Mouse (Mus musculus) liver, postnatal 0 days (tissue): ENCODE measurements around the gene Steap3. TPM values are rescaled to one million over a fixed set of nuclear protein-coding genes. Genes with fewer than 3 reads are reported as not detected.

Experiments
- ATAC-seq: fragments of 200-750 bp; cut with Nextera tagmentation; 2 replicates; pipeline ENCODE4 v1.8.0; 2017; ENCODE audit warnings: mild to moderate bottlenecking, moderate library complexity
- DNase-seq: peaks from one replicate; pipeline ENCODE4 v3.0.0-alpha.2; 2016
- H3K27ac ChIP-seq: fragments of 300-500 bp; sonication (generic); 2 replicates; pipeline ENCODE4 v1.5.1; 2014; ENCODE audit warnings: antibody characterized with exemption, moderate library complexity, mild to moderate bottlenecking, low read depth
- H3K27me3 ChIP-seq: fragments of 300-500 bp; sonication (generic); 2 replicates; pipeline ENCODE4 v1.6.1; 2014; ENCODE audit warnings: low read length, control low read depth, mixed read lengths; ENCODE audit not compliant: insufficient read depth
- H3K36me3 ChIP-seq: fragments of 300-500 bp; sonication (generic); replicated peaks from 2 replicates; pipeline ENCODE4 v1.6.1; 2014; ENCODE audit warnings: mild to moderate bottlenecking, control low read depth, low read length, moderate library complexity, mixed read lengths; ENCODE audit not compliant: insufficient read depth
- H3K4me1 ChIP-seq: fragments of 300-500 bp; sonication (generic); 2 replicates; pipeline ENCODE4 v1.6.1; 2014; ENCODE audit warnings: antibody characterized with exemption, mild to moderate bottlenecking, control low read depth; ENCODE audit not compliant: insufficient read depth
- H3K4me2 ChIP-seq: fragments of 300-500 bp; sonication (generic); 2 replicates; pipeline ENCODE4 v1.6.1; 2014; ENCODE audit warnings: low read depth, mild to moderate bottlenecking, low read length, moderate library complexity, mixed read lengths
- H3K4me3 ChIP-seq: fragments of 300-500 bp; sonication (generic); 2 replicates; pipeline ENCODE4 v1.5.1; 2014; ENCODE audit warnings: low read depth, low read length
- H3K9ac ChIP-seq: fragments of 300-500 bp; sonication (generic); replicated peaks from 2 replicates; pipeline ENCODE4 v1.6.1; 2014; ENCODE audit warnings: mild to moderate bottlenecking, moderate library complexity
- H3K9me3 ChIP-seq: fragments of 300-500 bp; sonication (generic); 2 replicates; pipeline ENCODE4 v1.6.1; 2016; ENCODE audit warnings: mild to moderate bottlenecking, control low read depth, low read length, mixed read lengths
- CTCF ChIP-seq: sonication (generic); IDR thresholded peaks from 2 replicates; pipeline ENCODE4 v1.5.1; 2016; ENCODE audit warnings: antibody characterized with exemption, low read depth
- EP300 ChIP-seq: IDR thresholded peaks from 2 replicates; pipeline ENCODE4 v1.6.1; 2016; ENCODE audit warnings: antibody characterized with exemption, low read depth, mild to moderate bottlenecking
- WGBS: fragments of 180-500 bp; shearing (Covaris S2); extraction: QIAGEN DNeasy Blood & Tissue Kit; methylation state at CpG from one replicate; pipeline ENCODE4 v1.1.7; 2014; ENCODE audit not compliant: insufficient replicate concordance; 5-methylcytosine and 5-hydroxymethylcytosine counted together
- polyA plus RNA-seq: library from polyadenylated mRNA; unstranded; fragments of >200 nt; fragmentation: Nextera tagmentation; extraction: Ambion mirVana; gene quantifications from 2 replicates; pipeline ENCODE4 v1.2.1, GENCODE M21; 2015

Steap3 gene
- polyA plus RNA-seq, 1 experiment from 2014 or later: 27.2 TPM

GRCm38 (mm10) chr1:120266460-120266859 is 6.0 kb downstream of the Steap3 start:
- TF ChIP-seq CTCF (no peak), EP300 (no peak)
- ATAC-seq: no peak
- H3K9me3 ChIP-seq: no peaks in the 10 kb centered on the region
- H3K4me3 ChIP-seq: no peak overlapping the region; the same call in 1 of the 2 replicates
- no peaks in the 10 kb centered on the region for H3K27me3 ChIP-seq
- no peak for DNase-seq
- WGBS: 62% methylated on average over 4 of the region's 4 CpGs
- peak overlapping the region; percentile 97 for H3K4me2 ChIP-seq
- peak overlapping the region; percentile 79; the same call in 1 of the 2 replicates for H3K9ac ChIP-seq
- peak overlapping the region; percentile 95 for H3K27ac ChIP-seq
- H3K4me1 ChIP-seq: peaks cover 91% of the 10 kb centered on the region
- peaks cover 3% of the 10 kb centered on the region; the same call in 1 of the 2 replicates for H3K36me3 ChIP-seq

GRCm38 (mm10) chr1:120264861-120265686 is 7.4 kb downstream of the Steap3 start:
- peak; percentile 51; the same call in 1 of the 2 replicates for TF ChIP-seq EP300
- peak; percentile 35 for TF ChIP-seq CTCF
- H3K4me2 ChIP-seq: peak overlapping the region; percentile 97
- H3K4me3 ChIP-seq: peak overlapping the region; percentile 65
- under 1% methylated on average over 40 of the region's 40 CpGs for WGBS
- H3K36me3 ChIP-seq: peaks cover 3% of the 10 kb centered on the region; the same call in 1 of the 2 replicates
- peaks cover 90% of the 10 kb centered on the region for H3K4me1 ChIP-seq
- DNase-seq: peak; percentile 94
- H3K27ac ChIP-seq: peak overlapping the region; percentile 95
- no peaks in the 10 kb centered on the region for H3K27me3 ChIP-seq
- peak; percentile 93 for ATAC-seq
- H3K9me3 ChIP-seq: no peaks in the 10 kb centered on the region
- H3K9ac ChIP-seq: peak overlapping the region; percentile 79

GRCm38 (mm10) chr1:120263226-120263625 is 9.3 kb downstream of the Steap3 start:
- peaks cover 94% of the 10 kb centered on the region for H3K4me1 ChIP-seq

GRCm38 (mm10) chr1:120261166-120261565 is 11.3 kb downstream of the Steap3 start:
- H3K9ac ChIP-seq: no peak overlapping the region
- no peak overlapping the region for H3K4me2 ChIP-seq
- H3K9me3 ChIP-seq: no peaks in the 10 kb centered on the region
- no peaks in the 10 kb centered on the region for H3K27me3 ChIP-seq
- peaks cover 81% of the 10 kb centered on the region for H3K4me1 ChIP-seq
- WGBS: 91% methylated on average over 5 of the region's 5 CpGs
- ATAC-seq (no peak), DNase-seq (no peak)
- H3K36me3 ChIP-seq: peaks cover 11% of the 10 kb centered on the region; the same call in 1 of the 2 replicates
- TF ChIP-seq EP300: no peak
- TF ChIP-seq CTCF: no peak
- no peak overlapping the region for H3K27ac ChIP-seq
- no peak overlapping the region for H3K4me3 ChIP-seq

More at GRCm38 (mm10) chr1:120263226-120263625, 9.3 kb downstream of the Steap3 start:
- DNase-seq (no peak), ATAC-seq (no peak)
- no peaks in the 10 kb centered on the region for H3K9me3 ChIP-seq
- H3K36me3 ChIP-seq: peaks cover 3% of the 10 kb centered on the region; the same call in 1 of the 2 replicates
- WGBS: 80% methylated on average over 4 of the region's 4 CpGs
- no peaks in the 10 kb centered on the region for H3K27me3 ChIP-seq
- peak overlapping the region; percentile 97 for H3K4me2 ChIP-seq
- peak overlapping the region; percentile 65 for H3K4me3 ChIP-seq
- TF ChIP-seq EP300 (no peak), CTCF (no peak)
- peak overlapping the region; percentile 79; the same call in 1 of the 2 replicates for H3K9ac ChIP-seq
- no peak overlapping the region for H3K27ac ChIP-seq

- Histone ChIP-seq H3K4me1 (peaks cover 66% of the 10 kb centered on the region), H3K27ac (peak overlapping the region; percentile 66), H3K36me3 (peaks cover 11% of the 10 kb centered on the region; the same call in 1 of the 2 replicates), H3K4me3 (0 out of 2 replicates have a peak overlapping the region, but pooled peaks have one; percentile 1), H3K4me2 (peak overlapping the region; percentile 59), H3K9ac (no peak overlapping the region; the same call in 1 of the 2 replicates), H3K9me3 (no peaks in the 10 kb centered on the region), H3K27me3 (no peaks in the 10 kb centered on the region)
- peak; percentile 57 for DNase-seq
- WGBS: 39% methylated on average over 7 of the region's 7 CpGs
- peak; percentile 83 for ATAC-seq
- peak; percentile 89 for TF ChIP-seq EP300
- no peak for TF ChIP-seq CTCF
These were observed 13.3 kb downstream of the Steap3 start for GRCm38 (mm10) chr1:120259249-120259648.

GRCm38 (mm10) chr1:120258744-120259143 is 13.8 kb downstream of the Steap3 start:
- 36% methylated on average over 9 of the region's 9 CpGs for WGBS
- H3K4me1 ChIP-seq: peaks cover 61% of the 10 kb centered on the region
- H3K4me3 ChIP-seq: 0 out of 2 replicates have a peak overlapping the region, but pooled peaks have one; percentile 1
- no peak for DNase-seq
- H3K9ac ChIP-seq: peak overlapping the region; percentile 41
- peak overlapping the region; percentile 66 for H3K27ac ChIP-seq
- no peaks in the 10 kb centered on the region for H3K27me3 ChIP-seq
- H3K4me2 ChIP-seq: peak overlapping the region; percentile 59
- no peaks in the 10 kb centered on the region for H3K9me3 ChIP-seq
- no peak for TF ChIP-seq CTCF
- TF ChIP-seq EP300: no peak
- ATAC-seq: peak; percentile 12; the same call in 1 of the 2 replicates
- H3K36me3 ChIP-seq: peaks cover 15% of the 10 kb centered on the region; the same call in 1 of the 2 replicates
